Mouse (Mus musculus): ENCODE data around the gene Atxn10.
"Not testable (repeated sequence)": the region's sequence is repeated elsewhere in the genome, so short reads cannot be mapped to it uniquely, and the experiment has no call there.

The Atxn10 gene

DNA sequence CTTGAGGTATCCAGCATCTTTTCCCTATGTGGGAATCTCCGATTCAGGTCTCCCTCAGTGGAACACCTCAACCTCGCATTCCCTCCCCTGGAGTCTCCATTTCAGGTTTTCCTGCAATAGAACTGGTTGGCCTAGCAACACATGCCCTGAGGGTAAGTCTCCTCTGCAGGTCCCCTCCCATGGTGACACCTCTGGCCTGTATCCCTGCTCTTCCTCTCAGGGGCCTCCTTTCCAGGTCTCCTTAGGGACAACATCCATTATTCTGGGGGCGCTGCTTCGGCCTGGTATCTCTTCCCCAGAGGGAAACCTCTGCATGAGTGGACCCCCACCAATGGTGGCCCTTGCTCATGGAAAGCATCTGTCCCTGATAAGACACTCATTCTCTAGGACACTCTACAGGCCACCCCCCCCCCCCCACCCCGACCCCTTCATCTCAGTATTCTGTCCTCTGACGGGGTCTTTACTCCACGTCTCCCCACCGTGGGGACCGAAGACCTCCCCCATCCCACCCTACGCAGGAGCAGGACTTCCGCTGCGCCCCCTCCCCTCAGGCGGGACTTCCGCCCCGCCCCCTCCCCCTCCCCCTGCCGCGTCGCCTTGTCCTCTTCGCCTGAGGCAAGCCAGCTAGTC lies at the start of gene Atxn10:
Atxn10 (plus strand) TSS at position 575 of the 630 bp plus-strand sequence.
- DNase-seq = peak in 1 of 2 experiments; percentile 29

DNA sequence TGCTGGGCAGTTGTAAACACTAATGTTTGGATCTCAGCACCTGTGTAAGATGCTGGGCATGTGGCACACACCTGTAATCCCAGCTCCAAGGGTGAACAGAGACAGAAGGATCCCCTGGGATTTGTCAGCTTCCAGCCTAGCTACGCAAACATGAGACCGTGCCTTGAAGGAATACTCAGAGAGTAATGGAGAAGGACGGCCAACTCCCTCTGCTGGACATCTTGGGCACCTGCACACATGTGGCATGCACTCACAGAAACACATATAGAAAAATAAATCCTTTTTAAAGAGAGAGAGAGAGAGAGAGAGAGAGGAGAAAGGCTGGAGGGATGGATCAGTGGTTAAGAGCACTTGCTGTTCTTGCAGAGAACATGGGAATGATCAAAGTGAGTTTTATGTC lies 41.4 kb upstream of the Atxn10 start:
- DNase-seq = no peak

DNA sequence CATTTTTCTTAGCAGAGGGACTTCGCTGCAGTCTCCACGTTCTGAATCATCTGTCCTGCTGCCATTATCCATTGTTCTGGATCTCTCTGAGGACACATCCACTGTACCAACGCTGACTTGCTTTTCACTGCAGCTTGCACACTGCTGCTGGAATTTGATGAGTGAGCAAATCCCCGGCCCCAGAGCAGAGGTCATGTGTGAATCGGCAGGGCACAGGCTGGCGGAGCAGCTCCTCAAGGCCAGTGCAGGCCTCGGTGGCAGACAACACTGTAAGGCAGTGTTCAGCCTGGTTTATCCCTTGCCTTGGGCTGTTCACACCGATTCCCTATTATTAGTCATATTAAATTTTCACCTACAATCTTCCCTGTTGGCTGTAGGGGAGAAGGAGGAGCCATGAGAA lies 40.5 kb upstream of the Atxn10 start:
- DNase-seq = no peak

DNA sequence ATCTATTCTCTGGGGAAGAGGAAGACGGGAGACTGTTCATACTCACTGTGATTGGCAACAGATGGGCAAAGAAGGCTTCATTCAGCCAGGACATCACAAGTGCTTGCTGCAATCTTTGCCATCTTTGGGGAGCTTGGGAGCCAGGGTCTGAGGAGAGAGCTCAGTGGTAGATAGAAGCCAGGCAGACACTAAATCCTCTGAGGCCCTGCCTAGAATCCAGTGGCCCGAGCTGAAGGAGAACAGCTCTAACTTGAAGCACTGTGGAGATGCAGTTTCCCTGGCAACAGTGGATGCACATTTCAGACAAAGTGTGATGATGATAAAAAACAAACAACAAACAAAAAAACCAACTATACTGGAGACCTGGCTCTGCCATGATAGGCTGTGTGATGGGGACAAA lies 40.1 kb upstream of the Atxn10 start:
- DNase-seq = no peak

DNA sequence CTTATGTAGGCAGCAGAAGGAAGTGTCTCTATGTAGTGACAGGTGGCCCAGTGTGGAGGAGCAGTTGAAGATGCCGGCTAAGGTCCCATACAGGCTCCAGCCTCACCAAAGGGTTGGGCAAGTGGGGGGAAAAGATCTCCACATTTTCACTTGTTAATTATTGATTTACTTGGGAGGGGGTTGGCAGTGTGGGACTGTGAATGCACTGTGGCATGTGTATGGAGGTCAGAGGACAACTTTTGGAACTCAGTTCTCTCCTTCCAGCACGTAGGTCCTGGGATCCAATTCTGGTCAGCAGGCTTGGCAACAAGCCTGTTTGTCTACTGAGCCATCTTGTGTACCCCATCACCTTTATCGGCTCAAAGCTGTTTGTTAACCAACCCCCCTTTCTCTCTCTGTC lies 39.5 kb upstream of the Atxn10 start:
- DNase-seq = no peak

DNA sequence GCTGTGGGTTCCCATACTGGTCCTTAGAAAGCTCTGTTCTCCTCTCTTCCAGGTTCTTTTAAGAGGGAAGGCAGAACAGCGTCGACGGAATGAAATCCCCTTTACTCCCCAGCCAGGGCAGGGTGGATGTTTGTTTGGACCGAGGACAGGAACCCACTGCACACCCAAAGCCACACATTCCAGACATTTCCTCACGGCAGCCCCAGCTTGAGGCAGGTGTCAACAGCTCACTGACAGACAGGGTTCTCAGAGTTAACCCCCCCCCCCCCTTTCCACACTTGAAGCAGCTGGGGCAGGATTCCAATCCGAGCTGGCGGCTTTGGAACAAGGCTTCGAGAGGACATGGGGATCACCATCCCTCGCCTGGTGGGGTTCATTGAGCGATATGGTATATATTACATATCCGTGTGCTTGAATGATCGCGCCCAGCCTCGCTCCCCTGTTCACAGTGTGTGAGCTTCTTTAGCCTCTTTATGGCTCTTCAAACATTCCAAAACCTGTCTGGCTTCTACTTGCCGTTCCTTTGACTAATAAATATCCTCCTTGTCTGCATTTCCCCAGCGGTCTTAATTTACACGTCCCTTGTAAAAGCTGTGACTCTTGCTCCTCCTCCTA lies 37.8 kb upstream of the Atxn10 start:
- peak in 1 of 2 experiments; percentile 54 for DNase-seq

DNA sequence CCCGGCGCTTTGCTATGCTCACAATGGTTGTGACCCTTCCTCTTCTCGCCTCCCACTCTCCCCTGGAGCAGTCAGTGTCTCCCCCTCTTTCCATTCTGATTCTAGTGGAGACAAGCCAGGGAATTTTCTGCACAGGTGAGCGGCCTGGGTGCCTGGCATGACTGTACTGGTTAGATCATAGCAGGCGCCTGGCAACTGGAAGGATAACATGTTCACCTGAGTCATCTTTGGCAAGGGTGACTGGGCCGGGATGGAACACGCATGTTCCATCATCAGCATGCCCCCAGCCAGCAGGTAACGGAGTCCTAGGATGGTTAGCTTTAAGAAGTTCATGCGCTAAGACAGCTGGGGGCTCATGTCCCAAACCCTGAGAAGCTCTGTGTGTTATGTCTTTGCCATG lies 37.1 kb upstream of the Atxn10 start:
- no peak for DNase-seq

DNA sequence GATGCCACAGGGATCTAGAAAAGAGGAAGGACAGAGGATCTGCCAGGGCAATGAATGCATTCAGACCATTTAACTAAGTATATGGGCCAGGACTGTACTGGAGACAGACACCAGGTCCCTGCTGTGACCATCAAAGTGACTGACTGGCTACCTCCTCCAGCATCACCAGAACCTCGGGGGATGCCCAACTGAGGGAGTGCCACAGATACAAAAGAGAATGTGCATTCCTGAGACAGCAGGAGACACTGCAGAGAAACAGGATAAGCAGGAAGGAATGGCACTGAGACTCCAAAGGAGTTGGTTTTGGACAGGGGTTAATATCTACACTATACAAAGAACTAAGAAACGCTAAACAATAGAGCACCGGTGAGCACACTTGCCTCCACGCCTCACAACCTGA lies 32.8 kb upstream of the Atxn10 start:
- DNase-seq = no peak

DNA sequence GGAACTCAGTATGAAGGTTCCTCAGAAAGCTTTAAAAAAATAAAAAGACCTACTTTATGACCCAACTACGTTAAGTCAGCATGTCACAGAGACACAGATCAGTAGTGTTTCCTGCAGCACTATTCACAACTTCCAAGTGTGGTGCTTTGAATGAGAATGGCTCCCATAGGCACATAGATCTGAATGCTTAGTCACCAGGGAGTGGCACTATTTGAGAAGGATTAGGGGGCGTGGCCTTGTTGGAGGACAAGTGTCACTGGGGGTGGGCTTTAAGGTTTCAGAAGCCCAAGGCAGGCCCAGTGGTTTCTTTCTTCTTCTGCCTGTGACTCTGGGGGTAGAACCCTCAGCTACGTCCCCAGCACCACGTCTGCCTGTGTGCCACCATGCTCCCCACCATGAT lies 32.1 kb upstream of the Atxn10 start:
- DNase-seq = no peak

DNA sequence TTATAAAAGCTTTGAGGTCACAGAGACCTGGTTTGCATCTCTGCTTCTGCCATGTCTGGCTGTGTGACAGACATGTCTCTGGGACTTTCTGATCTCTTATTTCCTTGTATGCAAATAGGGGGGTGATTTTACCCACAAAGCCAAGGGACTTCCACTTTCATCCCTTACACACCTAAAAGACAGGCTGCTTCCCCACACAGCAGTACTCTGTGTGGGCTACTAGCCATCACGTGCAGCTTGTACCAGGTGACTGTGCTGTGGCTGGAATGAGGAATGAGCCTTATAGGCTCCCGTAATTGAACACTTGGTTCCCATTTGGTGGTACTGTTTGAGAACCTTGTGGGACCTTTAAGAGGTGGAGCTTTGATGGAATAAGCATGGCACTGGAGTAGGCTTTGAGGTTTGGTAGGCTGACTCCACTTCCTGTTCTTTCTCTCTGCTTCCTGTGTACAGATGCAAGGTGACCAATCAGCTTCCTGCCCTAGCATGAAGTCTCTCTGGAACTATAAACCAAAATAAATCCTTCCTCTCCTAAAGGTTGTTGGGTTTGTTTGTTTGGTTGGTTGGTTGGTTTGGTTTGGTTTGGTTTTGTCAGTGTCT lies 28.9 kb upstream of the Atxn10 start:
- no peak for DNase-seq

DNA sequence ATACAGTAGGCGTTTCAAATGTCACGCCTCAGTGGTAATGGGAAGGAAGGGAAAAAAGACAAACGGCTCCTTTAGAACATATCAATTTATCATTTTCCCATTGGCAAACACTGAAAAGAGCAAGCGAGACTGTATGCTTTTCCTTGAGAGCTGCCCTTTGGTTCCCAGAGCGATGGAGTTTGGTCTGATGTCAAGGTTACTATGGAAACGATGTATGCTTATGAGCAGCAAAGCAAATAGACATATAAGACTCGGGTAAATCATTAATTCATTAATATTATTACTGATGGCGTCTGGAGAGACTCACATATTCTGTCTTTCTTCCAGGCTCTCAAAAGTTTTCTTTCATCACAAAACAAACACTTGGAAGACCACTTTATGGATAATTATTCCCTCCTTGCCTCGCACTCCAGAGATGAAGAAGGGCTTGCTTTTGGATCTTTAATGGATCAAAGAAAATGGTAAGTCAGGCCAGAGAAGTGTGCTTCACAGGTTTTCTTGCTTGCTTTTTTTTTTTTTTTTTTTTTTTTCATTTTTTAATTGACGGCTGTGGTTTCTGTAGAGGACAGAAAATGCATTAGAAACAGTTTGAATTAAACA lies 24.9 kb upstream of the Atxn10 start:
- DNase-seq = no peak

DNA sequence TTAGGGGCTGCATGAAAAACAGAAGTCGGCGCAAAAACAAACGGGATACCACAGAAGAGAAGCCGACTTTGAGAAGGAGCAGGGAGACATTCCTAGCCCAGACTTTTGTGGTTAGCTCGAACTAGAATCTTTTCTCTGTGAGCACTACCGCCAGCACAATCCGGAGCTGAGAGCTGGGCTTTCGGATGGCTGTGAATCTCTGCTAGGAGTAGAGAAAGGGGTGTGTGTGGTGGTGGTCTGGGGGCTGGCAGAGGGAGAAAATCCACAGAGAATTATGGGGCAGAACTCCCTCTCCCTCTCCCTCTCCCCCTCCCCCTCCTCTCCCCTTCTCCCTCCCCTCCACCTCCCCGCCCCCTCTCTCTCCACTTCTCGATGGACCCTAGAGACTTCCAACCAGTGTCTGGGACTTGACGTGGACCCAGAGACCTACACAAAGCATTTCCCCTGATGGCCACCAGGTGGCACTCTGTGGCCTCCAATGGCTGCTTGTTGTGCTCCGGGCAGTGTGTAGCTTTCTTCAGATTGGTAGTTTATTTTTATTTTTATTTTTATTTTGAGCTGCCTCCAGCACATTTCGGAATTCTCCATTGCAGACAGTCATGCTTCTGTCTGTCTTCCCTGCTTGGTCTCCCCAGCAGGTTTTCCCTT lies 20.5 kb upstream of the Atxn10 start:
- peak; percentile 78 to 85 for DNase-seq

DNA sequence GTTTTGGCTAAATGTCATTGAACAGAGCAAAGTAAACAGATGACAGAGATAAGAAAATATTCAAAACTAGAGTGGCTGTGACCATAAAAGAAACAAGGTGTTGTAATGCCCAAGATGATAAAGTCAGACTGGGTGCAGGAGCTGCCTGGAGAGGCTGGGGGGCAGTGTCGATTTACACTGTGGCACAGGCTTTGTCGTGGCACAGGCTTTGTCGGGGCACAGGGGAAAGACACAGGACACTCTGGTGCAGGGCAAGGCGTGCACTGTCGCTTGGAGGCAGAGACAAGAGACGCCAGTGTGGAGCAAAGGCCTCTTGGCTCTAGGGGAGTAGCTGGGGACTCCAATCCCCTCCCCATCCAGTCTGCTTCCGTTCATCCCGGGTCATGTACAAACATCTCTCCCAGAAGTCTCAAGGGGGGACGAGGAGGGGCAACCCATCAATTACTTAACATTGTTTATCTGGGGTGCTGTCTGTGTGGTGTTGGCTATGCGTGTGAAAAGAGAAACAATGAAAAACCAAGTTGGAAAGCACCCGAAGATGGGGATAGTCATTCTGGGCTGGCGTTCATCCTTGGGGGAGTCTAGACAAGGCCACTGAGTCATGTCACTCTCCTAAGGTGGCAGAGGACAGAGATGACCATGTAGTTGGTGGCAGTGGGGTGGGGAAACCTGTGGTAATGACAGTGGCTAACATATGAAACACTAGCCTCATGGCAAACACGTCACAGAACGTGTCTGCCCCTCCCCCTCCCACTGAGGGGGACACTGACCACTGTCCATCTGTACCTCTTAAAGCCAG lies 19.5 kb upstream of the Atxn10 start:
- peak in 1 of 2 experiments; percentile 49 for DNase-seq

DNA sequence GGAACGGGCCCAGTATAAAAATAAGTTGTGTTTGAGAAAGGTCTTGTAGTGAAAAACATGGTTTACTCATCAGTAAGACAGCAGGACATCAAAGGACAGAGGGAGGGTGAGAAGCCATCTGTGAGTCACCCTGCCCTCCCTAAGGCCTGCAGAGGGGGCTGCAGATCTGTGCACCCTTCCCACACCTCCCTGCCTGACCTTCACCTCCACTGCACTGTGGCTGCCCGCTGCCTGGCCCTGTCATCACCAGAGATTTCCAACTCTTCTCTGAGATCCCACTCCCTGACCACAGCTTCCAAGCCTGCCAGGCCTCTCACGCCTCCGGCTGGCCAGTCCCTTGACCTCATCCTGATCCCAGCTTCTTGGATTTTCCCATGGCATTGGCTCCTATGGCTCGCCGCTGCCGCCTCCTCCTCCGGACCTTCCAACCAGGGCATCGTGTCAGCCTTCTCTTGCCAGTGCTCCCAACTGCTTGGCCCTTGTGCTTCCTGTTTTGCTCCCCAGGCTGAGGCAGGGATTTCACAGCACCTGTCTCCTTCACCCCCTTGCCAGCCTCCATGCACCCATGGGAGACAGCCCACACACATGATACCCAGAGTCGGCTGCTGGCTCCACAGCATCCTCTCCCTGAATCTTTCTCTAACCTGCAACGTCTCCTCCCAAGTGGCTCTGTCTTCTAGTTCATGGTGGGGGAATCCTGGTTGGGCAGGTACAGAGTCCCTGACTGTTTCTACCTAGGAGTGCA lies 15.9 kb upstream of the Atxn10 start:
- DNase-seq = no peak

DNA sequence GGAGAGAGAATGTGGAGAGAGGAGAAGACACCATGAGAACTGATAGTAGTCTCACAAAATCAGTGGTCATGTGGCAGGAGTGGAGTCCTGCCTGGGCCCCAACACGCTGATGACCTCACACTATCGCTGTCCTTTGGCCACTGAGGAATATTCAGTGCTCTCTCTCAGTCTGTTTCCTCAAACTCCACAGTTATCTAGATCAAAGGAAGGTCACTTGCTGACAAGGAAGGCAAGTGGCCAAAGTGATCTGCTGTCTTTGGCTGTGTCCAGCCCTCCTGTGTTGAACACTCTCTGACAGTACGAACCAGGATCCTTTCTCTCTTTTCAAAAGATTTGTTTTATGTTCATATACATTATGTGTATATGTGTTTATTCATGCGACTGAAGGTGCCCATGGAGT lies 12.8 kb upstream of the Atxn10 start:
- no peak for DNase-seq

DNA sequence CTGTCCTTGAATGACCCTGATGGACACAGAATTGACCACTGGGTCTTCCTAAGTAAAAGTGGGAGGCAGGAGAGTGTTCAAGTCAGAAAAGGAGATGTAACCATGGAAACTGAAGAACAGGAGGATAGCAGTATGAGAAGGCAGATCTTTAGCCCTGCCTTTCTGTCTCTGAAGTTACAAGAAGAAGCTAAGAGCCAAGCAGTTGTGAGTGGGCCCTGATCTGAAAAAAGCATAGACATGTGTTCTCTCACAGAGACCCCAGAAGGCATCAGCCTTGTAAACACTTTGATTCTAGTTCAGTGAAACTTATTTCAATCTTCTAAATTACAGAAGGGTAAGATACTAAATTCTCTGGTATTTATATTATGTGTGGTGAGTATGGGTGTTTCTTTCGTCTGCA lies 11.6 kb upstream of the Atxn10 start:
- no peak for DNase-seq

DNA sequence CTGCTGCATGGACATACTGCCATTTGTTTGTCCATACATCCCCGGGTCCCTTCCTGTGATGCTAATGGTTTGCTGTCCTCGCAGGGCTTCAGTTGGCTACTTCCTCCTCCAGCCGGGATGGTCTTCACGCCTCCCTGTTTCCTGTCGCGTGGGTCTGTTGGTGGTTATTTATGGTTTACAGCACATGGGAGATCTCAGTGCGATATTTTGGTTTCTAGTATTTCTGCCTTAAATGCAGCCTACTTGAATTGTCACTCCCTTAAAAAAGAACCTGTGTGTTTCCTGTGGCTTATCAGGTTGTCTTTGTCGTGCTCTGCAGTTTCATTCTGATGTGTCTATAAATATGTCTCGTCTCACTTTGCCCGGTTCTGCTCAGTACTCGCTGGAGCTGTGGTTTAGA lies 8.2 kb upstream of the Atxn10 start:
- no peak for DNase-seq

DNA sequence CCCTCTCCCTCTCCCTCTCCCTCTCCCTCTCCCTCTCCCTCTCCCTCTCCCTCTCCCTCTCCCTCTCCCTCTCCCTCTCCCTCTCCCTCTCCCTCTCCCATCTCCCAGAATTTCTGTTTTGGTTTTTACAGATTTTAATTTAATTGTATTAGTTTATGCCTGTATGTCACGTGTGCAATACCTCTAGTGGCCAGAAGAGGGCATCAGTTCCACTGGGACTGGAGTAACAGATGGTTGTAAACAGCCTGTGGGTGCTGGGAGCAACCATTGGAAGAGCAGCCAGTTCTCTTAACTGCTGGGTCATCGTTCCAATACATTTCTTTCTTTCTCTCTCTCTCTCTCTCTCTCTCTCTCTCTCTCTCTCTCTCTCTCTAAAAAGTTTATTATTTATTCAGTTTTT lies 7.6 kb upstream of the Atxn10 start:
- not testable (repeated sequence) for DNase-seq

DNA sequence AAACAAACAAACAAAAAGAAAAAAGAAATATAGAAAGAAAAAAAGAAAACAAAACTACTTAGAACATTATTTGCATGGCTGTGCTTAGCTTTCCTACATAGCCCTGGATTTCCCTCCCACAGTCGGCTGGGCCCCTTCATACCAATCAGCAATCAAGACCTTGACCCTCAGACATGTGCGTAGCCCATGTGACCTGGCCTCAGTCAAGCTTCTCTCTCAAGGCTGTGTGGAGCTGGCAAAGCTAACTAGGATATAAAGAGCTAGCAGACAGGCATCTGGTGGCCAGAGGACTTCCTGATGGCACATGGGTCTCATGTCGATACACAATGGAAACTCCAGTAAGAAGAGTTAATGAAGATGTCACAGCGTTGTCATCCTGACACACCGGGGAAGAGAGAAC lies 6.9 kb upstream of the Atxn10 start:
- no peak for DNase-seq

DNA sequence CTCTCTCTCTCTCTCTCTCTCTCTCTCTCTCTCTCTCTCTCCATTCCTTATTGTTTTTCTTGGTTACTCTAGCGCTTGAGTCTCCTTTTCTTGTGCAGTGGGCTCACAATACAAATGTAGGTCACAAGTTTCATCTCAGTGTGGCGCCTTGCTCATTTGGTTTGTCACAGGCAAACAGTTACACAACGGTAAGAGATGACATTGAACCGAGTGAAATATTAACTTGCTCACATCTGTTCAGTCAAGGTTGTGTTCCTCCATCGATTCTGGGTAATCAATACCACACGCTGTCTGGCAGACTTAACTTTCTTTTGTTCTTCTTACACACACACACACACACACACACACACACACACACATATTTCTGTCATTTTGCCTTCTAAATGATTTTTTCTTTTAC lies 6.0 kb upstream of the Atxn10 start:
- DNase-seq = no peak

DNA sequence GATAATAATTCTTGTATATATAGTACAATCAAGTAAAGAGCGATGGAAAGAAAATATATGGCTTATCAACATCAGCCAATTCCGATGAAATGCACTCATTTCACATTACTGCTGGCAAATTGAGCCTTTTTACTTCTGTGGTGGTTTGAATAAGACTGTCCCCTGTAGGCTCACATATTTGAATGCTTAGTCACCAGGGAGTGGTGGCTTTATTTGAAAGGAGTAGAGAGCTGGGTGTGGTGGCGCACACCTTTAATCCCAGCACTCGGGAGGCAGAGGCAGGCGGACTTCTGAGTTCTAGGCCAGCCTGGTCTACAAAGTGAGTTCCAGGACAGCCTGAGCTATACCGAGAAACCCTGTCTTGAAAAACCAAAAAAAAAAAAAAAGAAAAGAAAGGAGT lies 2.5 kb upstream of the Atxn10 start:
- not testable (repeated sequence) for DNase-seq

DNA sequence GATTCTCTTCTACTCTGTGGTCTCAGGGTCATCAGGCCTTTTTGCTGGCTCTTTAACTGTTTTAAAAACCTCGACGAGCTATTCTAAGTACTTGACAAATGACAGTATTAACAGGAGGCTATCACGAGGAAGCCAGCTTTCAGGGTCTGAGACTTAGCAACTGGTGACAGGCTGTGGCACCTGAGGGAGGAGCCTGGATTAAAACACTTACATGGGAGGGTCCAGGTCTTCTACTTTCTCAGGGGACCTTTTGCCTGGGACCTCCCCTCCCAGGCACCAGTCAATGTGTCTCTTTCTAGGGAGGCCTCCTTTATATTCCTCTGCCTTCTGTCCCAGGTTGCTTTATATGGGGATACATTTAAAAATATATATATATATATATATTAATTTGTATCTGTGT lies 1.8 kb upstream of the Atxn10 start:
- no peak for DNase-seq

All from lung, postnatal 4 days (tissue).